Mouse (Mus musculus): ENCODE measurements at regions not wholly inside any gene's neighbourhood (a gene's known extent, or its start where the extent isn't known, plus 50 kb on each side); places are given as distances from the start of the nearest gene placed in this dataset.

DNA sequence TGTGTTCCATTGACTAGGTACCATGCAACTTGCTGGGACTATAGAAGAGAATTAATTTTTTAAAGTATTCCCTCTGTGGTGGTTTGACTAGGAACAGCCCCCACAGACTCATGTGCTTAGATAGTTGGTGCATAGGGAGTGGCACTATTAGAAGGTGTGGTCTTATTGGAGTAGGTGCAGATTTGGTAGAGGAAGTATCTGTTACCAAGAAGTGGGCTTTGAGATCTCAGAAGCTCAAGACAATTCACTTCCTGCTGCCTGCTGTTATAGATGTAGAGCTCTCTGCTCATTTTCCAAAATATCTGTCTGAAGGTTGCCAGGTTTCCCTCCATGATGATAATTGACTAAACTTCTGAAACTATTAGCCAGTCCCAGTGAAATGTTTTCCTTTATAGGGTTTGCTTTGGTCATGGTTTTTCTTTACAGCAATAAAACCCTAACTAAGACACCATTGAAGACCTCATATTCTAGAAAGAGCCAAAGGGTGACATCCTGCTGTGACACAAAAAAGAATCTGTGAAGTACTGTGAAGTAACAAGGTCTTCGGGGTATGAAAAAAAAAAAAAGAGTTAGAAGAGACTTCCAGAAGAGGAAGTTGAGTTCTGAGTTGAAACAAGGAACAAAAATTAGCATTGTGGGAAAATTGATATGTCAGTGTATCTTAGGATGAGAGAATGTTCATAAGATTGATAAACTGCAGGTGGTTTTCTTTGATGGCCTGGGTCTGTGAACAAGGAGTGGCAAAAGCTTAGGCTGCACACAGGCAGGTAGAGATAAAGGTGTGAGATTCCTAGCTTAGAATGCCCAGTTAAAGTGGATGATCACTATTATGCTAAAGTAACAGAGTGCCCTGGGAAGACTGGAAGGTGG is 128.9 kb upstream of the Opcml start:
- TF ChIP-seq MYOG (IDR thresholded peaks at IDR 0.05; ENCODE audit: control insufficient read depth, extremely low read depth, insufficient read length) (no peak), CTCF (IDR thresholded peaks at IDR 0.05; ENCODE audit: control insufficient read depth, insufficient read depth, insufficient read length) (no peak)
